Mouse (Mus musculus): ENCODE data around the gene Bid. TPM values are rescaled to one million over a fixed set of nuclear protein-coding genes. Genes with fewer than 3 reads are reported as not detected.
"Not testable (repeated sequence)": the region's sequence is repeated elsewhere in the genome, so short reads cannot be mapped to it uniquely, and the experiment has no call there.

Gene Bid
- total RNA-seq, 2 experiments from 2014 or later, result 1.1 to 1.3 TPM

GRCm38 (mm10) chr6:120937999-120938608 is 21.5 kb upstream of the Bid start:
- intact Hi-C loops (cut with DNase I), result no loop called here
- DNase-seq, result no peak

- no peak for DNase-seq
- intact Hi-C loops (cut with DNase I), result no loop called here
Observed at GRCm38 (mm10) chr6:120937104-120937617, 20.5 kb upstream of the Bid start.

GRCm38 (mm10) chr6:120934176-120934575 is 17.5 kb upstream of the Bid start:
- intact Hi-C loops (cut with DNase I), result no loop called here

GRCm38 (mm10) chr6:120933670-120934069 is 17.0 kb upstream of the Bid start:
- DNase-seq, result no peak
- intact Hi-C loops (cut with DNase I), result no loop called here

More at GRCm38 (mm10) chr6:120934176-120934575, 17.5 kb upstream of the Bid start:
- no peak for DNase-seq

- intact Hi-C loops (cut with DNase I), result no loop called here
- peak in 1 of 2 experiments; percentile 17 for DNase-seq
Observed at GRCm38 (mm10) chr6:120932597-120932996, 15.9 kb upstream of the Bid start.

GRCm38 (mm10) chr6:120930450-120931306 is 14.0 kb upstream of the Bid start:
- intact Hi-C loops (cut with DNase I), result no loop called here
- DNase-seq, result no peak

GRCm38 (mm10) chr6:120929421-120929820 is 12.8 kb upstream of the Bid start:
- no peak for DNase-seq
- intact Hi-C loops (cut with DNase I), result no loop called here

GRCm38 (mm10) chr6:120927765-120928164 is 11.1 kb upstream of the Bid start:
- peak; percentile 33 to 38 for DNase-seq

GRCm38 (mm10) chr6:120926880-120927279 is 10.2 kb upstream of the Bid start:
- DNase-seq, result no peak
- intact Hi-C loops (cut with DNase I), result no loop called here

More at GRCm38 (mm10) chr6:120927765-120928164, 11.1 kb upstream of the Bid start:
- intact Hi-C loops (cut with DNase I), result no loop called here

- intact Hi-C loops (cut with DNase I); DNase-seq: not testable (repeated sequence)
Observed at GRCm38 (mm10) chr6:120924791-120925321, 8.2 kb upstream of the Bid start.

- intact Hi-C loops (cut with DNase I), result no loop called here
Observed at GRCm38 (mm10) chr6:120917975-120918374, 1.3 kb upstream of the Bid start.

GRCm38 (mm10) chr6:120916972-120917881 is 574 bp upstream of the Bid start:
- intact Hi-C loops (cut with DNase I); DNase-seq: not testable (repeated sequence)

More at GRCm38 (mm10) chr6:120917975-120918374, 1.3 kb upstream of the Bid start:
- DNase-seq, result no peak

- intact Hi-C loops (cut with DNase I), result no loop called here
- DNase-seq, result no peak
Observed at GRCm38 (mm10) chr6:120915649-120915975, 1.0 kb downstream of the Bid start.

GRCm38 (mm10) chr6:120914911-120915648 is 1.6 kb downstream of the Bid start:
- no peak for DNase-seq
- intact Hi-C loops (cut with DNase I), result no loop called here

- intact Hi-C loops (cut with DNase I), result no loop called here
- DNase-seq, result no peak
Observed at GRCm38 (mm10) chr6:120914533-120914910, 2.1 kb downstream of the Bid start.

GRCm38 (mm10) chr6:120913783-120914182 is 2.9 kb downstream of the Bid start:
- intact Hi-C loops (cut with DNase I), result no loop called here
- DNase-seq, result no peak

- peak in 1 of 2 experiments; percentile 16 for DNase-seq
- intact Hi-C loops (cut with DNase I), result no loop called here
Observed at GRCm38 (mm10) chr6:120912931-120913330, 3.7 kb downstream of the Bid start.

- intact Hi-C loops (cut with DNase I), result no loop called here
- peak in 1 of 2 experiments; percentile 46 for DNase-seq
Observed at GRCm38 (mm10) chr6:120911213-120912007, 5.2 kb downstream of the Bid start.

- no peak for DNase-seq
- intact Hi-C loops (cut with DNase I), result no loop called here
Observed at GRCm38 (mm10) chr6:120909501-120909900, 7.2 kb downstream of the Bid start.

All from heart, postnatal 36 days (tissue).